Mouse (Mus musculus) E14TG2a.4 (cell line): Measurements from ENCODE around the gene 3110009E18Rik.

Experiments used
- H3K27me3 ChIP-seq: 2 replicates; pipeline ENCODE4 v1.6.1; 2014; ENCODE audit warnings: low read length, control low read depth; ENCODE audit not compliant: insufficient read depth
- H3K36me3 ChIP-seq: 2 replicates; pipeline ENCODE4 v1.6.1; 2014; ENCODE audit warnings: low read length, control low read depth; ENCODE audit not compliant: insufficient read depth
- H3K4me1 ChIP-seq: replicated peaks from 2 replicates; pipeline ENCODE4 v1.6.1; 2014; ENCODE audit warnings: low read depth, low read length, control low read depth
- H3K4me3 ChIP-seq: replicated peaks from 2 replicates; pipeline ENCODE4 v1.5.1; 2014; ENCODE audit warnings: mild to moderate bottlenecking, low read length
- H3K9me3 ChIP-seq: 2 replicates; pipeline ENCODE4 v1.6.1; 2014; ENCODE audit warnings: low read length, control low read depth
- CTCF ChIP-seq: conservative IDR thresholded peaks from 2 replicates; pipeline ENCODE4 v1.5.1; 2014; ENCODE audit warnings: low read length
- NANOG ChIP-seq: IDR thresholded peaks from 2 replicates; pipeline ENCODE4 v1.6.1; 2014; ENCODE audit warnings: borderline replicate concordance, low read length, mixed read lengths
- POU5F1 ChIP-seq: IDR thresholded peaks from 2 replicates; pipeline ENCODE4 v1.6.1; 2014; ENCODE audit warnings: low read length, borderline replicate concordance

Gene 3110009E18Rik

DNA sequence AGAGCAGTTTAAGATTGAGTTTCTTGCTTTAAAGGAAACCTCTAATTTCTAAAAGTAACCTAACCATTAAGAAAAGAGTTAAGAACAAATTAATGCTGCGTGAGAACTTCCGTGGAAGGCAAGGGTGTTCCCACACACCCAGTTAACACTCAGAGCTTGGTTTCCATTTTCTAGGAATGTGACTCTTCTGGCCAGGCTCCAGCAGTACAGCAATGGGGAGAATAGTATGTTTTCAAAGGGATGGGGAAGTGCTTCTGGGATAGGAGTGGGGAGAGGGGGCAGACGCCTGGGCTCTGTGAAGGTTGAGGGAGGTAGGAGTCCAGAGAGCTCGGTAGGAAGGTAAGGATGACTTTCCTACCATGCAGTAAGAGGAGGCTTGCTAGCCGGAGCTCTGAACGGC is 4.5 kb downstream of the 3110009E18Rik start:
- Histone ChIP-seq H3K4me3 (no peak overlapping the region), H3K9me3 (no peaks in the 10 kb centered on the region), H3K36me3 (no peaks in the 10 kb centered on the region), H3K27me3 (no peaks in the 10 kb centered on the region), H3K4me1 (peaks cover 31% of the 10 kb centered on the region)
- TF ChIP-seq CTCF (no peak), NANOG (no peak), POU5F1 (no peak)

- TF ChIP-seq CTCF (no peak), NANOG (no peak), POU5F1 (no peak)
- Histone ChIP-seq H3K4me3 (no peak overlapping the region), H3K9me3 (no peaks in the 10 kb centered on the region), H3K36me3 (no peaks in the 10 kb centered on the region), H3K27me3 (no peaks in the 10 kb centered on the region), H3K4me1 (peaks cover 28% of the 10 kb centered on the region)
These were observed 5.3 kb downstream of the 3110009E18Rik start for GRCm38 (mm10) chr1:120126318-120126717.

GRCm38 (mm10) chr1:120132376-120132775 is 11.4 kb downstream of the 3110009E18Rik start:
- no peaks in the 10 kb centered on the region for H3K4me1 ChIP-seq
- H3K9me3 ChIP-seq: no peaks in the 10 kb centered on the region
- H3K36me3 ChIP-seq: no peaks in the 10 kb centered on the region
- peaks cover 4% of the 10 kb centered on the region; the same call in 1 of the 2 replicates for H3K27me3 ChIP-seq
- no peak overlapping the region for H3K4me3 ChIP-seq
- TF ChIP-seq POU5F1 (no peak), CTCF (no peak), NANOG (no peak)

DNA sequence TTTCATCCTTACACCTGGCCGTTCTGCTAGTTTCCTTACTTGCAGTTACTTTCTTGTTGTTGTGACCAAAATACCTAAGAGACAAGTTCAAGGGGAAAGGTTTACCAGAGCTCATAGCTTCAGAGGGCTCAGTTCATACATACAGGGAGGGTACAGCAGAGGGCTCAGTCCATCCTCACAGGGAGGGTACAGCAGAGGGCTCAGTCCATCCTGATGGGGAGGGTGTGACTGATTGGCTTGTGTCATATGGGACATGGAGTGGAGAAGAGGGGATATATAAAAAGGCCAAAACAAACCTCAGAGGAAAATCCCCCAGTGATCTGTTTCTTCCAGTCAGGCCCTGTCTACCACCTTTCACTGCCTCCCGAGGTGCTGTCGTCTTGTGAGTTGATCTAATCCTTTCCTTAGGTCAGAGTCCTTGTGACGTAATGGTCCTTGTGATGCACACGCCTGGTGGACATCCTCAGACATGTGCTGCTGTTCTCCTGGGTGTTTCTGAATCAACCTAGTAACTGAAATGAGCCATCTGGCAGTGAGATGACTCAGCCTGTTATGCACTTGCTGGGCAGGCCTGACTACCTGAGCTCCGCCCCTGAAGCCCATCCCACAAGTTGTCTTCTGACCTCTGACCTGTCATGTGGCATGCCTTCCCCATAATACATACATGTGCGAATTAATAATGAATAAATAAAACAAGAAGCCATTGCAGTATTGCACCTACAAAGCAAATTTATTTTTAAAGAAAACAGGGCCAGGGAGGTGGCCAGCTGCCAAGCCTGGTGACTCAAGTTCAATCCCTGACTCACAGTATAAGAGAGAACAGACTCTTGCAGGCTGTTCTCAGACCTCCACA is 15.2 kb downstream of the 3110009E18Rik start:
- no peaks in the 10 kb centered on the region for H3K9me3 ChIP-seq
- TF ChIP-seq CTCF (no peak), NANOG (no peak), POU5F1 (no peak)
- H3K27me3 ChIP-seq: peaks cover 5% of the 10 kb centered on the region; the same call in 1 of the 2 replicates
- H3K4me3 ChIP-seq: no peak overlapping the region
- peaks cover 7% of the 10 kb centered on the region; the same call in 1 of the 2 replicates for H3K4me1 ChIP-seq
- no peaks in the 10 kb centered on the region for H3K36me3 ChIP-seq

GRCm38 (mm10) chr1:120138923-120139540 is 18.0 kb downstream of the 3110009E18Rik start:
- Histone ChIP-seq H3K4me1 (peaks cover 7% of the 10 kb centered on the region; the same call in 1 of the 2 replicates), H3K9me3 (no peaks in the 10 kb centered on the region), H3K27me3 (peaks cover 7% of the 10 kb centered on the region; the same call in 1 of the 2 replicates), H3K4me3 (no peak overlapping the region), H3K36me3 (no peaks in the 10 kb centered on the region)
- TF ChIP-seq NANOG: no peak
- TF ChIP-seq POU5F1: no peak
- TF ChIP-seq CTCF: no peak

GRCm38 (mm10) chr1:120140144-120140693 is 19.2 kb downstream of the 3110009E18Rik start:
- Histone ChIP-seq H3K4me3 (no peak overlapping the region), H3K27me3 (peaks cover 7% of the 10 kb centered on the region; the same call in 1 of the 2 replicates), H3K9me3 (no peaks in the 10 kb centered on the region), H3K4me1 (peaks cover 7% of the 10 kb centered on the region; the same call in 1 of the 2 replicates), H3K36me3 (no peaks in the 10 kb centered on the region)
- no peak for TF ChIP-seq CTCF
- no peak for TF ChIP-seq POU5F1
- no peak for TF ChIP-seq NANOG

DNA sequence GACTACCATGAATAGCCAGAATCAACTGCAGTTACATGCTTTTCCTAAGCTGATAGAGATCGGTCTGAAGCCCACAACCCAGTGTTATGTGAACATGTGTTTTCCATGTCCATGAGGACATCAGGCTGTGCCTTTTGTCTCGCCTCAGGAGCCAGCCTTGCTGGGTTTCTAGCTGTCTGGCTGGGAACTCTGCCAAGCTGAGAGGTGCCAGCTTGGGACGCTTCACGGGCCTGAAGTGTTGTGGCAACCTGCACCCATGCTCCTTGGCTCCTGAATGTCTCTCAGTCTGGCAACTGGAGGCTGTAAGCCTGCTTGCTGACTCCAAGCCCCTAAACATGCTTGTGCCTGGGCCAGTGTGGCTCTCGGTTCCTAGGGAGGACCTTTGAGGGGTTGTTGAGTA is 21.6 kb downstream of the 3110009E18Rik start:
- Histone ChIP-seq H3K36me3 (no peaks in the 10 kb centered on the region), H3K4me3 (no peak overlapping the region), H3K4me1 (peaks cover 20% of the 10 kb centered on the region), H3K27me3 (0 out of 2 replicates have a peak, but pooled peaks cover 2% of the 10 kb centered on the region), H3K9me3 (no peaks in the 10 kb centered on the region)
- TF ChIP-seq CTCF: no peak
- TF ChIP-seq NANOG: no peak
- TF ChIP-seq POU5F1: no peak
